Mouse (Mus musculus) T-helper 1 cell (primary cell): Measurements from ENCODE around the gene Dnah7b.
"Not testable (repeated sequence)": the region's sequence is repeated elsewhere in the genome, so short reads cannot be mapped to it uniquely, and the experiment has no call there.

ENCODE experiments used
- in situ Hi-C: fragments of 300-600 bp; cut with MboI, MseI; formaldehyde crosslinking; loops from one replicate; pipeline ENCODE4 v1.15.1; 2025; ENCODE audit warnings: high pct_unique_total_duplicates

The Dnah7b gene

GRCm38 (mm10) chr1:46294451-46294850 is 228.3 kb downstream of the Dnah7b start:
- in situ Hi-C loops, result loop anchor here (5.0 kb wide), 1 partner anchor 448 kb away; no protein-coding TSS in a partner anchor

- in situ Hi-C loops, result not testable (repeated sequence)
Observed at GRCm38 (mm10) chr1:46325942-46326341, 259.8 kb downstream of the Dnah7b start.

GRCm38 (mm10) chr1:46345301-46345700 is 279.2 kb downstream of the Dnah7b start:
- in situ Hi-C loops, result not testable (repeated sequence)

GRCm38 (mm10) chr1:46380641-46381040 is 314.5 kb downstream of the Dnah7b start:
- in situ Hi-C loops, result not testable (repeated sequence)

GRCm38 (mm10) chr1:46394681-46395297 is 328.7 kb downstream of the Dnah7b start:
- in situ Hi-C loops, result not testable (repeated sequence)

GRCm38 (mm10) chr1:46408324-46409115 is 342.4 kb downstream of the Dnah7b start:
- in situ Hi-C loops, result no loop called here

GRCm38 (mm10) chr1:46414798-46415197 is 348.7 kb downstream of the Dnah7b start:
- in situ Hi-C loops, result loop anchor here (10.0 kb wide), 1 partner anchor 580 kb away; no protein-coding TSS in a partner anchor

- in situ Hi-C loops, result loop anchor here (10.0 kb wide), 1 partner anchor 582 kb away; no protein-coding TSS in a partner anchor
Observed at GRCm38 (mm10) chr1:46416946-46417345, 350.8 kb downstream of the Dnah7b start.

- in situ Hi-C loops, result loop anchor here (10.0 kb wide), 1 partner anchor 584 kb away; no protein-coding TSS in a partner anchor
Observed at GRCm38 (mm10) chr1:46418966-46419365, 352.9 kb downstream of the Dnah7b start.
